Mouse (Mus musculus) B cell, adult 62 days (primary cell): ENCODE results near the gene Slc25a22. TPM values are rescaled to one million over a fixed set of nuclear protein-coding genes. Genes with fewer than 3 reads are reported as not detected.

Experiments
- total RNA-seq: library from RNA; stranded (reverse); gene quantifications from 4 replicates; pipeline ENCODE4 v1.2.4, GENCODE M21; 2023

Gene Slc25a22
- 37.9 to 49.5 TPM (median 44.6 TPM) in 4 replicates for total RNA-seq

GRCm38 (mm10) chr7:141437178-141438120 is at the start of gene Slc25a22:
Slc25a22 (minus strand) TSS chr7:141437892.

DNA sequence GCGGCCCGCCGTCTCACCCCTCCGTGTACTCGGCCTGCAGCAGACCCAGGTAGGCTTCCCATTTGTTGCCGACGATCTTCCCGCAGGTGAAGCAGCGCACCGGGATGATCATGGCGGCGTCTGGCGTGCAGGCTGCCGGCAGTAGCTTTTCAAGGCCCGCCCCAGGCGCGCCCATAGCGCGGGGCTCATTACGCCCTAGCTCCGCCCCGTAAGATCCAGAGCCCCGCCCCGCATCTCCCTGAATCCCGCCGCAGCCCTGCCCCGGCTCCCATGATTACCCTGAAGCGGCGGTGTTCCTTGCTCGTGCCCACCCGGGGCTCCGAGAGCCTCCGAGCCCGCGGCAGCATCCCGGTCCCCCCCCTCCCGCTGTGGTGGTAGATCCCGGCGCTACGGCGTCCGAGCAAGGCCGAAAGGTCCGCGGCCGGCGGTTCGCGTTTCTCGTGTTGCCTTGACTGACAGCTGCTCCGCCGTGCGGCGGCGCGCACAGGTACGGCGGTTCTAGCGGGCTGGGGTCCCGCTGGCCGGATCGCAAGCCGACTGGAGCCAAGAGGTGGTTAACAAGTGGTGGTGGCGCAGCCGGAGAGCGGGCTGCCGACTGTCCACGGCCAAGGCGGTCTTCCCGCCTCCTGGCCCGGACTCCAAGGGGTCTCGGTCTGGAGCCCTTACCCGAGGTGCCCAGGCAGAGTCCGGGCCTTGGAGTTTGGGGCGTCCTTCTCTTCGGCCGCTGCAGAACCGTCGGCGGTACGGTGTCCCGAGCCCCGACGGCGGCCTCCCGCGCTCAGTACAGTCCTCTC is 37.5 kb upstream of the Slc25a22 start, which contains the start of the genes Polr2l and Tspan4:
Polr2l (minus strand) TSS at position 122 of the 794 bp plus-strand sequence.
Tspan4 (plus strand) TSS at position 230 of the 794 bp plus-strand sequence.

GRCm38 (mm10) chr7:141467230-141468030 is 29.7 kb upstream of the Slc25a22 start, which contains the start of gene Cd151:
Cd151 (plus strand) TSS chr7:141467392.

GRCm38 (mm10) chr7:141460391-141461113 is 22.9 kb upstream of the Slc25a22 start, which contains the start of gene Cracr2b:
Cracr2b (plus strand) TSS chr7:141461094.

GRCm38 (mm10) chr7:141454967-141455551 is 17.4 kb upstream of the Slc25a22 start, which contains the start of gene Pnpla2:
Pnpla2 (plus strand) TSS chr7:141455198.

GRCm38 (mm10) chr7:141447110-141447991 is 9.7 kb upstream of the Slc25a22 start, which contains the start of gene Rplp2:
Rplp2 (plus strand) TSS chr7:141447370.

GRCm38 (mm10) chr7:141443828-141444237 is 6.1 kb upstream of the Slc25a22 start, which contains the start of gene Pidd1:
Pidd1 (minus strand) TSS chr7:141444025.

GRCm38 (mm10) chr7:141429310-141429709 is 8.4 kb downstream of the Slc25a22 start, which contains the start of gene Cend1:
Cend1 (minus strand) TSS chr7:141429491.

GRCm38 (mm10) chr7:141413809-141414584 is 23.7 kb downstream of the Slc25a22 start, which contains the start of gene Gatd1:
Gatd1 (minus strand) TSS chr7:141414136.

DNA sequence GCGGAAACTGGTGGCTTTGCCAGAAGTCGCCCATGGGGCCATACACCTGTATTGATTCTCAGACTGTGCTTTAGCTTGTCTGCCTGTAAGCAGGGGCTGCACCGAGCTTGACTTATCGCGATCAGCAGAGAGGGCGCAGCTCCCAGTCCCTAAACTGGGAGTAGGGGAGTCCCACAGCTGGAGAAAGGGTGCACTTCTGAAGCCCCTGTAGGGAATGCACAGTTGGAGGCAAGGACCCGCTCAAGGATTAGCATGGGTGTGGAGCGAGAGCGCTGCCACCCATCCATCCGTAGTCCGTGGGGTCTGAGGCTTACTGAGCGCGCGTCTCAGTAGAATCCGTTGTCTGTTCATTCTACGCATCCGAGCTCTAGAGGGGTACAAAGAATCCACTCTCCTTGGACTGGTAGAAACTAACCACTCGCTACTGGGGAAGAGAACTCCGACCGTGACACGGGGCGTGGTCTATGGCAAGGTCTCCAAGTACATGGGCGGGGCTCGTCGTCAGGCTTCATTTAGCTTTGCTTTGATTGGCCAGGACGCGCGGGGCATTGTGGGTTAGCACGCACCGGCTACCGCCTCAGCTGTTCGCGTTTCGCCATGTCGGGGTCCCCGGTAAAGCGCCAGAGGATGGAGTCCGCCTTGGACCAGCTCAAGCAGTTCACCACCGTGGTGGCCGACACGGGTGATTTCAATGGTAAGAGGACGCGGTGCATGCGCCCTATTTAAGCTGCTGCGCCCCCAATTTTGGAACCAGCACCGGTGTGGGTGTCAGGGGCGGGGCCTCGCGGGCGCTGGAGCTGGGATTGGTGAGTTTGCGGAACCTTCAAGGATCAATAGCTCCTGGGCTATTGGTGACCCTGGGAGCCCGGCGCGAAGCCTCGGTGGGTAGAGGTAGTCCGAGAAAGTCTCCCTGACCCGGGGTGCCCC is 45.8 kb downstream of the Slc25a22 start, which contains the start of gene Taldo1:
Taldo1 (plus strand) TSS at position 575 of the 927 bp plus-strand sequence.

Other genes with a start within 250 kb of the Slc25a22 start
- 23.0 to 30.6 TPM (median 27.5 TPM) in 4 replicates for gene Hras, start 243.9 kb downstream of the Slc25a22 start, total RNA-seq
- gene Lrrc56, start 243.7 kb downstream of the Slc25a22 start, total RNA-seq, result 6.4 to 9.6 TPM (median 7.2 TPM) in 4 replicates
- 3.9 to 5.0 TPM (median 4.8 TPM) in 4 replicates for gene Lmntd2, start 223.8 kb downstream of the Slc25a22 start, total RNA-seq
- gene Rassf7, start 222.0 kb downstream of the Slc25a22 start, total RNA-seq, result 8.9 to 16.1 TPM (median 13.3 TPM) in 4 replicates
- 147 to 159 TPM (median 152 TPM) in 4 replicates for gene Phrf1, start 209.1 kb downstream of the Slc25a22 start, total RNA-seq
- gene Irf7, start 171.4 kb downstream of the Slc25a22 start, total RNA-seq, result 33.8 to 42.4 TPM (median 37.0 TPM) in 4 replicates
- gene Cdhr5, start 161.1 kb downstream of the Slc25a22 start, total RNA-seq, result not detected in 4 replicates
- not detected in 4 replicates for gene Sct, start 158.8 kb downstream of the Slc25a22 start, total RNA-seq
- not detected in 4 replicates for gene Drd4, start 145.9 kb downstream of the Slc25a22 start, total RNA-seq
- 33.5 to 54.6 TPM (median 42.7 TPM) in 4 replicates for gene Deaf1, start 110.2 kb downstream of the Slc25a22 start, total RNA-seq
- gene Tmem80, start 110.2 kb downstream of the Slc25a22 start, total RNA-seq, result 15.2 to 22.8 TPM (median 16.4 TPM) in 4 replicates
- gene Eps8l2, start 99.0 kb downstream of the Slc25a22 start, total RNA-seq, result 1.0 to 1.3 TPM in 2 of 4 replicates, not detected in the others
- gene Taldo1, start 45.7 kb downstream of the Slc25a22 start, total RNA-seq, result 130 to 142 TPM (median 131 TPM) in 4 replicates
- 31.5 to 40.0 TPM (median 35.3 TPM) in 4 replicates for gene Gatd1, start 23.8 kb downstream of the Slc25a22 start, total RNA-seq
- not detected in 4 replicates for gene Cend1, start 8.4 kb downstream of the Slc25a22 start, total RNA-seq
- 6.9 to 9.3 TPM (median 7.8 TPM) in 4 replicates for gene Pidd1, start 6.1 kb upstream of the Slc25a22 start, total RNA-seq
- 2,356 to 2,462 TPM (median 2,431 TPM) in 4 replicates for gene Rplp2, start 9.5 kb upstream of the Slc25a22 start, total RNA-seq
- gene Pnpla2, start 17.3 kb upstream of the Slc25a22 start, total RNA-seq, result 48.4 to 57.9 TPM (median 51.2 TPM) in 4 replicates
- gene Cracr2b, start 23.2 kb upstream of the Slc25a22 start, total RNA-seq, result not detected in 4 replicates
- gene Cd151, start 29.5 kb upstream of the Slc25a22 start, total RNA-seq, result 11.2 to 13.1 TPM (median 12.1 TPM) in 4 replicates
- 14.1 to 17.7 TPM (median 14.9 TPM) in 4 replicates for gene Polr2l, start 37.2 kb upstream of the Slc25a22 start, total RNA-seq
- gene Tspan4, start 37.3 kb upstream of the Slc25a22 start, total RNA-seq, result 1.0 to 2.8 TPM (median 1.1 TPM) in 4 replicates
- 18.5 to 24.9 TPM (median 20.6 TPM) in 4 replicates for gene Chid1, start 102.0 kb upstream of the Slc25a22 start, total RNA-seq
- 35.6 to 44.2 TPM (median 42.8 TPM) in 4 replicates for gene Ap2a2, start 124.3 kb upstream of the Slc25a22 start, total RNA-seq
- gene Muc6, start 217.4 kb upstream of the Slc25a22 start, total RNA-seq, result not detected in 4 replicates